Mouse (Mus musculus) MEL (cell line): ENCODE measurements around the gene Tubb4a.

Experiments used
- CTCF ChIP-seq, 3 experiments: IDR thresholded peaks in 2 of 3; conservative IDR thresholded peaks in 1 of 3; 2 replicates each; pipeline ENCODE4 v1.5.1; 2011 to 2012; ENCODE audit warnings: low read length in 3 of 3, low read depth in 2 of 3, mild to moderate bottlenecking in 2 of 3, improper control_type of control experiment in 1 of 3, inconsistent platforms in 1 of 3, mixed read lengths in 1 of 3, moderate library complexity in 1 of 3; ENCODE audit not compliant: control insufficient read depth in 1 of 3, insufficient read depth in 1 of 3, poor library complexity in 1 of 3, severe bottlenecking in 1 of 3
- EP300 ChIP-seq, 2 experiments: IDR thresholded peaks; 2 replicates each; pipeline ENCODE4 v1.6.1; 2011; ENCODE audit warnings: improper control_type of control experiment in 2 of 2, low read length in 2 of 2, low read depth in 1 of 2, mild to moderate bottlenecking in 1 of 2
- GATA1 ChIP-seq: IDR thresholded peaks from 2 replicates; pipeline ENCODE4 v1.6.1; 2011; ENCODE audit warnings: low read depth, low read length, improper control_type of control experiment
- NELFE ChIP-seq: IDR thresholded peaks from 2 replicates; pipeline ENCODE4 v1.6.1; 2011; ENCODE audit warnings: low read depth, low read length, improper control_type of control experiment
- POLR2A ChIP-seq, 2 experiments: IDR thresholded peaks; 2 replicates each; pipeline ENCODE4 v1.6.1; 2011 to 2012; ENCODE audit warnings: low read length in 2 of 2, mild to moderate bottlenecking in 2 of 2, control low read depth in 1 of 2, improper control_type of control experiment in 1 of 2, low read depth in 1 of 2, moderate library complexity in 1 of 2; ENCODE audit not compliant: control insufficient read depth in 1 of 2, insufficient read depth in 1 of 2, poor library complexity in 1 of 2
- RCOR1 ChIP-seq: IDR thresholded peaks from 2 replicates; pipeline ENCODE4 v1.6.1; 2012; ENCODE audit warnings: low read depth, mild to moderate bottlenecking, inconsistent platforms, low read length, improper control_type of control experiment
- SMC3 ChIP-seq: IDR thresholded peaks from 2 replicates; pipeline ENCODE4 v1.6.1; 2011; ENCODE audit warnings: low read depth, low read length, improper control_type of control experiment
- UBTF ChIP-seq: IDR thresholded peaks from 2 replicates; pipeline ENCODE4 v1.6.1; 2012; ENCODE audit warnings: low read depth, mild to moderate bottlenecking, inconsistent platforms, low read length, improper control_type of control experiment, moderate library complexity, borderline replicate concordance; ENCODE audit not compliant: insufficient read depth
- USF1 ChIP-seq: IDR thresholded peaks from 2 replicates; pipeline ENCODE4 v1.6.1; 2014; ENCODE audit warnings: low read depth, mild to moderate bottlenecking, inconsistent platforms, low read length, improper control_type of control experiment, moderate library complexity
- USF2 ChIP-seq, 2 experiments: IDR thresholded peaks; 2 replicates each; pipeline ENCODE4 v1.6.1; 2011 to 2012; ENCODE audit warnings: improper control_type of control experiment in 2 of 2, low read length in 2 of 2, borderline replicate concordance in 1 of 2, inconsistent platforms in 1 of 2, low read depth in 1 of 2, mild to moderate bottlenecking in 1 of 2; ENCODE audit not compliant: insufficient read depth in 1 of 2

GRCm38 (mm10) chr17:57094222-57094621 is 6.6 kb upstream of the Tubb4a start:
- no peak for TF ChIP-seq POLR2A (IDR thresholded peaks at IDR 0.05; ENCODE audit: control insufficient read depth in 1 of 2, insufficient read depth in 1 of 2, low read depth in 1 of 2, low read length in 2 of 2, poor library complexity in 1 of 2)
- no peak for TF ChIP-seq CTCF (IDR thresholded peaks at IDR 0.05 in 2 of 3, conservative IDR thresholded peaks at IDR 0.05 in 1 of 3; ENCODE audit: control insufficient read depth in 1 of 3, insufficient read depth in 1 of 3, low read depth in 2 of 3, low read length in 3 of 3, poor library complexity in 1 of 3, severe bottlenecking in 1 of 3)
- TF ChIP-seq USF2 (IDR thresholded peaks at IDR 0.05; ENCODE audit: borderline replicate concordance in 1 of 2, insufficient read depth in 1 of 2, low read depth in 1 of 2, low read length in 2 of 2): no peak
- no peak for TF ChIP-seq EP300 (IDR thresholded peaks at IDR 0.05; ENCODE audit: low read depth in 1 of 2, low read length in 2 of 2)
- TF ChIP-seq USF1: no peak
- TF ChIP-seq NELFE: no peak
- TF ChIP-seq UBTF: no peak
- TF ChIP-seq SMC3: no peak
- TF ChIP-seq RCOR1: no peak
- TF ChIP-seq GATA1: no peak
